Mouse (Mus musculus) kidney, adult 9 months (tissue): ENCODE data around the gene Trappc3l.

Source experiments
- DNase-seq: peaks from one replicate; pipeline ENCODE4 v3.0.0; 2022

Trappc3l gene

GRCm38 (mm10) chr10:34095964-34096363 lies 58.6 kb downstream of the Trappc3l start:
- DNase-seq: no peak

- peak; percentile 35 for DNase-seq
These were observed 59.1 kb downstream of the Trappc3l start, which contains the start of gene Calhm5 for GRCm38 (mm10) chr10:34096418-34096883. TSS of gene Calhm5 (minus strand) at chr10:34096519.

GRCm38 (mm10) chr10:34110863-34111465 lies 73.6 kb downstream of the Trappc3l start:
- DNase-seq: no peak

GRCm38 (mm10) chr10:34111964-34112738 lies 74.8 kb downstream of the Trappc3l start:
- no peak for DNase-seq

GRCm38 (mm10) chr10:34117131-34117530 lies 79.7 kb downstream of the Trappc3l start:
- DNase-seq: no peak

- no peak for DNase-seq
These were observed 80.4 kb downstream of the Trappc3l start for GRCm38 (mm10) chr10:34117770-34118169.

- no peak for DNase-seq
These were observed 81.0 kb downstream of the Trappc3l start for GRCm38 (mm10) chr10:34118421-34118820.

- DNase-seq: peak; percentile 14
These were observed 90.3 kb downstream of the Trappc3l start, which contains the start of gene Calhm6 for GRCm38 (mm10) chr10:34127392-34128378. TSS of gene Calhm6 (minus strand) at chr10:34127984.

- DNase-seq: peak; percentile 46
These were observed 91.0 kb downstream of the Trappc3l start for GRCm38 (mm10) chr10:34128391-34128790.

- DNase-seq: no peak
These were observed 94.0 kb downstream of the Trappc3l start for GRCm38 (mm10) chr10:34131356-34131755.

GRCm38 (mm10) chr10:34136432-34136831 lies 99.0 kb downstream of the Trappc3l start:
- DNase-seq: no peak

GRCm38 (mm10) chr10:34138027-34138426 lies 100.6 kb downstream of the Trappc3l start:
- DNase-seq: no peak

- no peak for DNase-seq
These were observed 102.4 kb downstream of the Trappc3l start for GRCm38 (mm10) chr10:34139768-34140167.

GRCm38 (mm10) chr10:34141693-34142092 lies 104.3 kb downstream of the Trappc3l start:
- DNase-seq: no peak

GRCm38 (mm10) chr10:34149772-34150171 lies 112.4 kb downstream of the Trappc3l start:
- DNase-seq: no peak

GRCm38 (mm10) chr10:34150454-34150853 lies 113.1 kb downstream of the Trappc3l start:
- DNase-seq: no peak

GRCm38 (mm10) chr10:34151827-34152226 lies 114.4 kb downstream of the Trappc3l start:
- no peak for DNase-seq

- DNase-seq: no peak
These were observed 118.6 kb downstream of the Trappc3l start for GRCm38 (mm10) chr10:34155796-34156554.
